Mouse (Mus musculus): ENCODE results near the gene Gm17467.
"Not testable (repeated sequence)": the region's sequence is repeated elsewhere in the genome, so short reads cannot be mapped to it uniquely, and the experiment has no call there.

Gene Gm17467

GRCm38 (mm10) chrX:123704691-123705090, at the start of gene Gm17467:
TSS of gene Gm17467 (minus strand) at chrX:123704791.
- DNase-seq (ENCODE audit: low spot score in 2 of 2): not testable (repeated sequence)
